Mouse (Mus musculus) liver, postnatal 0 days (tissue): Measurements from ENCODE around the gene Eefsec.

Experiments used
- CTCF ChIP-seq: sonication (generic); IDR thresholded peaks from 2 replicates; pipeline ENCODE4 v1.5.1; 2016; ENCODE audit warnings: antibody characterized with exemption, low read depth
- EP300 ChIP-seq: IDR thresholded peaks from 2 replicates; pipeline ENCODE4 v1.6.1; 2016; ENCODE audit warnings: antibody characterized with exemption, low read depth, mild to moderate bottlenecking

- TF ChIP-seq EP300, result no peak
- TF ChIP-seq CTCF, result no peak
These were observed 156.1 kb downstream of the Eefsec start for GRCm38 (mm10) chr6:88290129-88290766.
